Mouse (Mus musculus): Measurements from ENCODE around the gene Spint2.

GRCm38 (mm10) chr7:29284523-29284922 is 2.8 kb upstream of the Spint2 start:
- TF ChIP-seq MAFK (IDR thresholded peaks at IDR 0.05; ENCODE audit: insufficient read depth, low read depth, low read length) = no peak
- no peak for TF ChIP-seq ZNF384 (IDR thresholded peaks at IDR 0.05; ENCODE audit: low read depth, low read length)
- TF ChIP-seq HCFC1 (IDR thresholded peaks at IDR 0.05; ENCODE audit: borderline replicate concordance, insufficient read depth, low read length) = no peak

Measured in ES-E14 (cell line).